Mouse (Mus musculus) spleen, postnatal 0 days (tissue): ENCODE data around the gene Gm7792. TPM values are rescaled to one million over a fixed set of nuclear protein-coding genes. Genes with fewer than 3 reads are reported as not detected.

ENCODE experiments used
- polyA plus RNA-seq: library from polyadenylated mRNA; unstranded; fragments of >200 nt; fragmentation: Nextera tagmentation; extraction: Ambion mirVana; gene quantifications from 2 replicates; pipeline ENCODE4 v1.2.1, GENCODE M21; 2015

The Gm7792 gene
- polyA plus RNA-seq, result not detected in 2 replicates

GRCm38 (mm10) chr5:93843476-93843875 is at the start of gene Gm7792:
Gene Gm7792, plus strand, starts transcription at chr5:93843776.

Other genes with a start within 250 kb of the Gm7792 start
- gene C87414, start 172.2 kb upstream of the Gm7792 start, polyA plus RNA-seq, result not detected in 2 replicates
- not detected in 2 replicates for gene Gm16429, start 85.3 kb downstream of the Gm7792 start, polyA plus RNA-seq
- gene BC061212, start 226.8 kb downstream of the Gm7792 start, polyA plus RNA-seq, result not detected in 2 replicates
- gene Gm6351, start 232.6 kb downstream of the Gm7792 start, polyA plus RNA-seq, result not detected in 2 replicates